15 mouse cellular contexts compared by ENCODE assay signal in genomic region chr4:82483871-82484270, GRCm38 (mm10).
DNase-seq lines count a peak whose midpoint lies in the region; ATAC-seq lines count a peak whose summit lies in the region.
"Had no signal": no experiment of that assay in that cellular context is flagged by ENCODE, and none has a peak within 500 bp of the region (broad histone marks: within the 10 kb centered on the region; RNA-seq: fewer than 3 reads in every experiment).

No protein-coding gene starts in this region.

- no peaks in the 10 kb centered on the region for H3K9me3 ChIP-seq in heart, embryonic 10.5 days
- no peaks in the 10 kb centered on the region for H3K9me3 ChIP-seq in lung, embryonic 16.5 days (ENCODE audit: control insufficient read depth, low read length)
- H3K9me3 ChIP-seq in heart, embryonic 16.5 days (replicated peaks; ENCODE audit: control insufficient read depth, low read length) = no peaks in the 10 kb centered on the region
- no peaks in the 10 kb centered on the region; the same call in 1 of the 2 replicates for H3K9me3 ChIP-seq in stomach, embryonic 16.5 days (replicated peaks; ENCODE audit: control insufficient read depth, low read length)
- H3K9me3 ChIP-seq: neural tube, embryonic 15.5 days had no signal

- H3K27me3 ChIP-seq in heart, embryonic 10.5 days (ENCODE audit: insufficient read depth, poor library complexity, severe bottlenecking) = no peaks in the 10 kb centered on the region
- no peaks in the 10 kb centered on the region for H3K27me3 ChIP-seq in lung, embryonic 16.5 days (ENCODE audit: control insufficient read depth, insufficient read depth, low read depth, low read length)
- H3K27me3 ChIP-seq in heart, embryonic 16.5 days (ENCODE audit: control insufficient read depth, insufficient read depth, low read length) = no peaks in the 10 kb centered on the region
- H3K27me3 ChIP-seq in stomach, embryonic 16.5 days (ENCODE audit: control insufficient read depth, insufficient read depth, low read length) = no peaks in the 10 kb centered on the region
- H3K27me3 ChIP-seq: neural tube, embryonic 15.5 days had no signal

- peaks cover 32% of the 10 kb centered on the region for H3K36me3 ChIP-seq in heart, embryonic 10.5 days
- peaks cover 24% of the 10 kb centered on the region for H3K36me3 ChIP-seq in lung, embryonic 16.5 days (ENCODE audit: control insufficient read depth, insufficient read depth, low read length)
- H3K36me3 ChIP-seq in heart, embryonic 16.5 days (ENCODE audit: control insufficient read depth, insufficient read depth) = peaks cover 8% of the 10 kb centered on the region; the same call in 1 of the 2 replicates
- H3K36me3 ChIP-seq in stomach, embryonic 16.5 days (ENCODE audit: control insufficient read depth, insufficient read depth, low read length) = peaks cover 15% of the 10 kb centered on the region
- H3K36me3 ChIP-seq: neural tube, embryonic 15.5 days had no signal

- ATAC-seq in lung, embryonic 16.5 days (ENCODE audit: low read depth) = peak; percentile 55
- ATAC-seq in heart, embryonic 16.5 days (replicated peaks; ENCODE audit: extremely low read depth, insufficient read depth, low FRiP score) = no peak
- ATAC-seq in stomach, embryonic 16.5 days (ENCODE audit: insufficient read depth, low FRiP score) = no peak
- ATAC-seq: hindbrain, embryonic 16.5 days had no signal

- peak overlapping the region; percentile 46 for H3K4me2 ChIP-seq in lung, embryonic 16.5 days (ENCODE audit: low read depth, low read length)
- H3K4me2 ChIP-seq in heart, embryonic 16.5 days (ENCODE audit: low read depth, low read length) = peak overlapping the region; percentile 52
- H3K4me2 ChIP-seq in stomach, embryonic 16.5 days (ENCODE audit: low read depth, low read length) = peak overlapping the region; percentile 40
- H3K4me2 ChIP-seq: neural tube, embryonic 15.5 days had no signal

- WGBS in heart, embryonic 10.5 days = 10% methylated on average over 1 of the region's 1 CpGs
- WGBS in lung, embryonic 16.5 days = 8% methylated on average over 1 of the region's 1 CpGs
- 20% methylated on average over 1 of the region's 1 CpGs for WGBS in heart, embryonic 16.5 days
- WGBS in stomach, embryonic 16.5 days = 32% methylated on average over 1 of the region's 1 CpGs

- H3K4me3 ChIP-seq in heart, embryonic 10.5 days = no peak overlapping the region
- 0 out of 2 replicates have a peak overlapping the region, but pooled peaks have one; percentile 24 for H3K4me3 ChIP-seq in lung, embryonic 16.5 days (ENCODE audit: low read length)
- H3K4me3 ChIP-seq in heart, embryonic 16.5 days (ENCODE audit: low read length) = peak overlapping the region; percentile 9
- 0 out of 2 replicates have a peak overlapping the region, but pooled peaks have one; percentile 6 for H3K4me3 ChIP-seq in stomach, embryonic 16.5 days (replicated peaks; ENCODE audit: low read length)
- H3K4me3 ChIP-seq: erythroblast, embryonic 14.5 days; neural tube, embryonic 15.5 days had no signal

- H3K27ac ChIP-seq in heart, embryonic 10.5 days = peak overlapping the region; percentile 59; the same call in 1 of the 2 replicates
- H3K27ac ChIP-seq in lung, embryonic 16.5 days (ENCODE audit: low read length) = peak overlapping the region; percentile 69
- peak overlapping the region; percentile 64 for H3K27ac ChIP-seq in heart, embryonic 16.5 days (ENCODE audit: low read length)
- H3K27ac ChIP-seq in stomach, embryonic 16.5 days (ENCODE audit: low read length) = peak overlapping the region; percentile 62
- H3K27ac ChIP-seq: neural tube, embryonic 15.5 days had no signal

- H3K9ac ChIP-seq in lung, embryonic 16.5 days (ENCODE audit: low read length) = no peak overlapping the region
- peak overlapping the region; percentile 31; the same call in 1 of the 2 replicates for H3K9ac ChIP-seq in heart, embryonic 16.5 days (ENCODE audit: low read length)
- H3K9ac ChIP-seq in stomach, embryonic 16.5 days (ENCODE audit: low read length) = no peak overlapping the region
- H3K9ac ChIP-seq: neural tube, embryonic 15.5 days had no signal

- DNase-seq in heart, embryonic 10.5 days (ENCODE audit: low spot score) = no peak
- no peak for DNase-seq in heart, postnatal 25 days (ENCODE audit: low spot score)
- DNase-seq in lung, adult 18-20 months = no peak
- DNase-seq in layer of hippocampus, postnatal 25 days (ENCODE audit: extremely low spot score in 1 of 2, low spot score in 1 of 2) = no peak
- no peak for DNase-seq in cerebellum, adult 9-10 months
- DNase-seq: cerebellum, adult 2 months; embryo, embryonic 11 days; retina, postnatal 1 day; thymus, adult 2 months had no signal

- H3K4me1 ChIP-seq in heart, embryonic 10.5 days = peaks cover 26% of the 10 kb centered on the region
- H3K4me1 ChIP-seq in lung, embryonic 16.5 days (replicated peaks; ENCODE audit: control insufficient read depth, insufficient read depth, low read length) = peaks cover 16% of the 10 kb centered on the region
- H3K4me1 ChIP-seq in heart, embryonic 16.5 days (ENCODE audit: control insufficient read depth, insufficient read depth, low read length) = peaks cover 28% of the 10 kb centered on the region
- peaks cover 6% of the 10 kb centered on the region; the same call in 1 of the 2 replicates for H3K4me1 ChIP-seq in stomach, embryonic 16.5 days (ENCODE audit: control insufficient read depth, insufficient read depth, low read length)

- intact Hi-C loops in heart, postnatal 25 days (cut with DNase I) = loop anchor here (2.0 kb wide), 1 partner anchor 17 kb away; no protein-coding TSS in a partner anchor
